Mouse (Mus musculus) left cerebral cortex, adult 11 months (tissue): ENCODE results near the gene Hapln2.
A peak's percentile ranks its signal among the peaks of the same experiment; 100 is the strongest.

Experiments
- DNase-seq: peaks from one replicate; pipeline ENCODE4 v3.0.0; 2022; ENCODE audit warnings: low spot score

Hapln2 gene

DNA sequence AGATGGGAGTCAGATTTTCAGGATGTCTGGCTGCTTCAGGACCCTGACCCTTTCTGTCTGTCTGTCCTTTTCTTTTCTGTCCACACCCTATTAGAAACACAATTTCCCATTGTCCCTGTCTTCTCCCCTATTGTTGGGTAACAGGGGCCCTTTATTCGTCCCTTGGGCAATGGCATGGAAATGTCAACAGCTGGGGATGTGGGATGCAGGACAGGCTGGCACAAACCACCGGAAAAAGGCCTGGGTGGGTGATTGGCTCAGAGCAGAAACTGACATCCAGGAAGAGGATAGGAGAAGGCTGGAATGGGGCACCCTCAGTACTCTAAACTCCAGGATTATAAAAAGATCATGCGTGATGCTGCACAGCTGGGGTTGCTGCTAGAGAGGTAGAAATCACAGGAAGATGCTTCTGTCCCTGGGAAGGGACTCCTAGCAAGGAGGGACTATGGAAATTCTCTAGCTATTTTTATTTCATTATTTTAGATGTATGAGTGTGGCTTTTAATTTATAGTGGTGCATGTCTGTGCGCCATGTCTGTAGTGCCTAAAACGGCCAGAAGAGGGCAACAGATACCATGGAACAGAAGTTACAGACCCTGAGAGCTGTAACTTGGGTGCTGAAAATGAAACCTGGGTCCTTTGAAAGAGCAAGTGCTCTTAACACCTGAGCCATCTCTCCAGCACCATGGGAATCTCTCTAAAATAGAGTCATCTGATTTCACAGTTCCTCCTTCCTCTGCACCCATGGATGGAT lies at the start of gene Hapln2:
Gene Hapln2 (minus strand): TSS at position 150 of the 753 bp plus-strand sequence.
- DNase-seq: peak; percentile 44

DNA sequence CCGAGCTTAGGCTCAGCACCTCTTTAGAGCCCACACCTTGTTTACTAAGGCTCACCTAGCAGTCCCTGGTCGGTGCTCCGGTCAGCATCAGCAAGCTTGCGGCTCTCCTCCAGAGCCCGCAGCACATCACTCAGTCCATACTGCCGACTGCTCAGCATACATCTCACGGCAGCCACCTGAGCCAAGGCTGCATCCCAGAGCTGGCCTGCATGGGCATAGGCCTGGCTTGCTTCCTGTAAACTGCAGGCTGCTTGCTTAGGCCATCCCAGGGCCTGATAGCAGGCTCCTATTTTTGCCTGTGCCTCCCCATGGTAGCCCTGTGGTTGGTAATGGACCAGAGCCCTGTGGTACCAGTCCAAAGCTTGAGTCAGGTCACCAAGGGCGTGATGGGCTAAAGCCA lies 47.4 kb upstream of the Hapln2 start:
- DNase-seq: no peak

DNA sequence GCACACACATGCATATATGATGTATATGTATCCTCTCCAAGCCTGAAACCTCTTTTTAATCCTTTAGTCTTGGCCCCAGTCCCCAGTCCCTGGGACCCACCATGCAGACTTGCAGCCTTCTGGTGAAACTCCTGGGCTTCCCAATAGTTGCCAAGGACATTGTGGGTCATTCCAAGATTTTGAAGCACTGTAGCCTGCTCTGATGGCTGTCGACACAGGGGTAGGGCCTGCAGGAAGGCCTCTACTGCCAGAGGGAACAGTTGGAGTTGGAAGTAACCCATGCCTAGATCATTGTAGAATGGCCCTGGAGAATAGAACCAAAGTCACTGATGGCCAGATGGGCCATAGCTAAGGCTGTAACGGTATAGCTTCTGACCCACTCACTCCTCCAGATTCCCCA lies 47.0 kb upstream of the Hapln2 start:
- DNase-seq: no peak

DNA sequence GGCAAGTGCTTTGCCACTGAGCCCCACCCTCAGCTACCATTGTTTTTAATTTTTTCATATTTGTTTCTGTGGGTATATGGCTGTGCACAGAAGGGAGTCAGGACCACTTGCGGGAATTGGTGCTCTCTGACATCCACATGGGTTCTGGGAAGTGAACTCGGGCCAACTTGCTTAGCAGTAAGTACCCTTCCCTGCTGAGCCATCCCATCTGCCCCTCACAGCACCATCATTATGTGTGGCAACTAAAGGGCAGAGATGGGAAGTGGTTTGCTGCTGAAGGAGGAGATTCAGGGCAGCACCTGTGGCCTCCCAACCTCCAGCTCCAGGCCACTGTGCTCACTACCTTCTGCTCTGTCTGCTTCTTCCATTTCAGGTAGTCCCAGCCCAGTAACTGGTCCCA lies 46.2 kb upstream of the Hapln2 start:
- no peak for DNase-seq

DNA sequence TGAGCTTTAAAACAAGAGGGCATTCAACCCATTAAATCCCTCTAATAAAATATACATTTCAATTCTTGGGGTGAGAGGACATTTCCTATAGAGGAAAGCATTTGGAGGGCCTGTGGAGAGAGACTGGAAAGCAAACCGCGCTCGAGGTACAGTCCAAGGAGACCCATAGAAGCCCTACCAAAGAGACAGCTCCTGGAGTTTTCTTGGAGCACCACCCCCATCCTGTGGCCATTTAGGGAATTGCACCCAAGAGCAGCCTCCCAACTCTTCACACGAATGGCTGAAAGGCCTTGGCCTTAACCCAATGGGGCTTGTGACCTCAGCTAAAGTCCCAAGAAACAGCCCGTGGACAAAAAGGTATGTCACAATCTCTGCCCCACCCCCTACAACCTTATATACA lies 44.4 kb upstream of the Hapln2 start:
- DNase-seq: peak; percentile 69

DNA sequence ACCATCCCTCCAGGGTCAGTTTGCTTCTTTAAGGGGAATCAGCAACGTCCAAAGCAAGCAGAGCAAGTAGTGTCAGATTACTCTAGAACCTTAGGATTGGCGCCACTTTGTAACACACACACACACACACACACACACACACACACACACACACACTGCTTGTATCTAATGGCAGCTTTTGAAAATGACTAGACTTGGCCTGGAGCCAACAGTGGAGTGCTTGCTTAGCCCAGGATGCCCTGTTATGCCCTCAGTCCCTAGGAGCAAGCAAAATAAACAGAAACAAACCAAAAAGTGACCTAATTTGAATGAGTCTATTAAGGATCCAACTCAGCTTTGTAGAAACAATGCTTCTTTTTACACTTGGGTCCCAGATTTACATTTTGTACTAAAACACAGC lies 41.0 kb upstream of the Hapln2 start:
- DNase-seq: no peak

DNA sequence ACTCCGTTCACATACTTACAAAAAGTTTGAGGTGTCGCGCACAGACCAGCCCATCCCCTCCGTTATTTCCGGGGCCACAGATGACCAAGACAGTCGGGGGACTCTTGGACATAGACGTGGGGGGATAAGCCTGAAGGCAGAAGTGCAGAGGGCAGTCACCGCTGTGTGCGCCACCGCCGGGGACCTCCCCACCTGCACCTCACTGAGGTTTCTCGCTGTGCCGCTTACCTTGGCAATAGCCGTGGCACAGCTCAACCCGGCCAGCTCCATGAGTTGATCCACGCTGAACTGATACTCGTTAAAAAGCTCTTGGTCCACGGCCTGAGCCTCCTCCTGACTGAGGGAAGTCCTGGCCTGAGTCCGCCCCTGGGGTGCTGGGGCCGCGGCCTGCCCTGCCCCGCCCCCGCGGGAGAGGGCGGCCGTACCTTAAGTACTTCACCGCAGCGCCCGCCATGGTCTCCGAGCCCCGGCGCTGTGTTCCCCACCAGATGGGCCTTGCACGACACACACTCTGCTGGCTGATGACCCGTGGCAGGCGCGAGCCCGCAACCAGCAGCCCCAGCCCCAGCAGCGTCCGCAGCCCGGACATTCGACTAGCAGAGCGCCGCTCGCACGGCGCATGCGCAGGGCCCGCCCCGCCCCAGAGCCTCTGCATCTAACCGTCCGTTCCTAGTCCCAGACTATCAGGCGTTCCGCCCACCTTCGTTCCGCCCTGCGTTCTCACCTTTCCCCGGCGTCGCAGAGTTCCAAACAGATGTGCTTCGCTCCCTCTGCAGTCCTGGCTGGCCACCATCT lies 30.7 kb upstream of the Hapln2 start, which contains the start of gene Naxe:
Gene Naxe (minus strand): TSS at position 594 of the 795 bp plus-strand sequence.
- DNase-seq: peak; percentile 73

DNA sequence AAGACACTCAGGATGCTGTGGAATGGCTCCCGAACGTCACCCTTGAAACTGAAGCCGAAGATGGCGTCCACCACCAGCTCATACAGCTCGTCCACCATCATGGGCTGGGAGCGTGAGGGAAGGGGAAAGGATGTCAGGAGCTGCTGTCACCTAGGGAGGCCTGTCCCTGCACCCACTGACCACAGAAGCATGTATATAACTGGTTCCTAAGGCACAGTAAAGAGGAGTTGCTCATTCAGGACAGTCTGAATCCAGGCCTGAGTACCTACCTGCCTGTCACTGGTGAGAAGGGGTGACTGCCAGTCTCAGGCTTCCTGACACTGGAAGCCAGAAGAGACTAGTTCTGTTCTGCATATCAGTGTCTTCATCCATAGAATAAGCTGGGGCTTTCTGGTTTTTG lies 29.6 kb upstream of the Hapln2 start:
- DNase-seq: no peak

DNA sequence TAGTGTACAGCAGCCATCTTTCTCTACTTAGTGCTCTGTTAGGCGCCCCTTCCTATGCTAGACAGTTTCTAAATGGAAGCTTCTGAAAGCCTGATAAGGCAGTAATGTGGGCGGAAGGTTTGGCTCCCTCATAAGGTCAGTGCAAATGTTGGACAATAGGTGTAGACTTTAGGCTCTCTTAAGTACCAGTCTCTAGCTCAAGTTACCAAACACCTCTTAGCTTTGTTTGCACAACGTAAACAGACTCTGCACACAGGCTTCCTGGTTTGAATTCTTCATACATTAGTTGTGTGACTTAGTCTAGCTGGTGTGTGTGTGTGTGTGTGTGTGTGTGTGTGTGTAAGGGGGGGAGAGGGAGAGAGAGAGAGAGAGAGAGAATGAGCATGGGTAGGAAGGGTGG lies 22.1 kb upstream of the Hapln2 start:
- no peak for DNase-seq

DNA sequence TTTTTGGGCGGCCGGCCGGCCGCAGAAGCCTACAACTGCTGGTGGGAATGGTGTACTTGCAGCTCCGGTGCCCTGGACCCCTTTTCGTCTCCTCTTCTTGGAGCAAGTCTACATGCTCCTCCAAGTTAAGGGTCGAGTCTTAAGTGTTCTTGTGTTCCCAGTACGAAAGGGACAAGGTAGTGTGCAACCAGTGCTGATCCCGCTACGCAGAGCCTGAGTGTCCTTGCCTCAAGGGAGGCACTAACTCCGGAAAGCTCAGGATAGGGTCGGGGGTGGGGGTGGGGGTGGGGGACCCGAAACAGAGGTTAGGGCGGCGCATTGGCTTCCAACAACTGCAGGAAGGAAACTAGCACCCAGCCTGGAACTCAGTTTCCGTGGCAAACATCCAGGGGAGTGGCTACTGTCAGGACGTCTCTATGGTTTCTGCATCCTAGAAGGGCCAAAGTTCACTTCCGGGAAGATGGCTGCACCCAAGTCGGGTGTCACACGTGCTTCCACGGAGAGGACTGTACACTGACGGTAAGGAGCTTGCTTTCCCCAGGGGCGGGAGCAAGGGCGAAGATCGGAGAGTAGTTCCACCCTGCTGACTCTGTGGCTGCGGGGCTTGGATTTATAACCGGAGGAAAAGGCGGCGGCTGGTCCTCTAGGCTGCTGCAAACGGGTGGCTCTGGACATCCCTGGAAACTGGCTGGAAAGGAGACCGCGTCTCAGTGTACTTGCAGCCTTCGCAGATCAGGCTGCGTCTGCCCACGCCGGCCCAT lies 15.5 kb upstream of the Hapln2 start, which contains the start of gene Gpatch4:
Gene Gpatch4 (plus strand): TSS at position 448 of the 761 bp plus-strand sequence.
- DNase-seq: peak; percentile 93

DNA sequence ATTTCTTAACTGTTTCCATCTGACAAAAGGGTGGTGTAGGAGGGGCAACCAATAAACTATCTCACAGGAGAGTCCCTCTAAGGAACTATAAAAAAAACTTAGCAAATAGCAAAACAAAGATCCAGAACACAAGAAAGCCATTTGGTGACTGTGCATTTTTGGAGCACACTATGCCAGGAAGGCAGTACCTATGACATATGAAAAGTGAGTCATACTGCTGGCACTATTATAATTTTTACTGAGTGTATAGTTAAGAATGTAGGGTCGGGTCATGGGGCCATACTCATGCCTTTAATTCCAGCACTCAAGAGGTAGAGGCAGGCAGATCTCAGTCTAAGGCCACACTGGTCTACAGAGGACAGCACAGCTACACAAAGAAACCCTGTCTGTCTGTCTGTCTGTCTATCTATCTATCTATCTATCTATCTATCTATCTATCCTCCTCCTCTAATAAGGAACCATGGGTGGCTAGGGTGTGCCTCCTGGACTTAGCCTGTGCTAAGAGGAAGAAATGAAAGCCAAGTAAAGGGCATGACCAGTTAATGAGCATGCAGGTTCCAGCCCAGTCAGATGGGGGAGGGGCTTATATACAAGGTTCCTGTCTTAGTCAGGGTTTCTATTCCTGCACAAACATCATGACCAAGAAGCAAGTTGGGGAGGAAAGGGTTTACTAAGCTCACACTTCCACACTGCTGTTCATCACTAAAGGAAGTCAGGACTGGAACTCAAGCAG lies 8.3 kb upstream of the Hapln2 start:
- no peak for DNase-seq

DNA sequence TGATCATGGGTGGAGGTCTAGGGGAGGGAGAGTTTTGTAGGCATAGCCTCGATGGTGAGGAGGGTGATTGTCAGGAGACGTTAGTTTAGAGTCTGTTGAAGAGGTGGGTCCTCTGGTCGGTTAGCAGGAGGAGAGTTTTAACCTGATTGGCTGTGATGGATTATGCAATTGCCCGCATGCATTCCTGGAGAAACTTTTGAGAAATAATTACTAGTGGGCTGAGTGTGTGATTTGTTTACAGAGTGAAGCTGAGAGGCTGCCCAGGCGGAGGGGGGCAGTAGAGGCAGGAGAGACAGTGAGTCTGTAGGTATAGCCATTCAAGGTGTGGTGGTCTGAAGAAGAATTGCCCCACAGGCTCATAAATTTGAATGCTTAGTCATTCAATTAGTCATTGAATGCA lies 6.1 kb upstream of the Hapln2 start:
- DNase-seq: no peak

DNA sequence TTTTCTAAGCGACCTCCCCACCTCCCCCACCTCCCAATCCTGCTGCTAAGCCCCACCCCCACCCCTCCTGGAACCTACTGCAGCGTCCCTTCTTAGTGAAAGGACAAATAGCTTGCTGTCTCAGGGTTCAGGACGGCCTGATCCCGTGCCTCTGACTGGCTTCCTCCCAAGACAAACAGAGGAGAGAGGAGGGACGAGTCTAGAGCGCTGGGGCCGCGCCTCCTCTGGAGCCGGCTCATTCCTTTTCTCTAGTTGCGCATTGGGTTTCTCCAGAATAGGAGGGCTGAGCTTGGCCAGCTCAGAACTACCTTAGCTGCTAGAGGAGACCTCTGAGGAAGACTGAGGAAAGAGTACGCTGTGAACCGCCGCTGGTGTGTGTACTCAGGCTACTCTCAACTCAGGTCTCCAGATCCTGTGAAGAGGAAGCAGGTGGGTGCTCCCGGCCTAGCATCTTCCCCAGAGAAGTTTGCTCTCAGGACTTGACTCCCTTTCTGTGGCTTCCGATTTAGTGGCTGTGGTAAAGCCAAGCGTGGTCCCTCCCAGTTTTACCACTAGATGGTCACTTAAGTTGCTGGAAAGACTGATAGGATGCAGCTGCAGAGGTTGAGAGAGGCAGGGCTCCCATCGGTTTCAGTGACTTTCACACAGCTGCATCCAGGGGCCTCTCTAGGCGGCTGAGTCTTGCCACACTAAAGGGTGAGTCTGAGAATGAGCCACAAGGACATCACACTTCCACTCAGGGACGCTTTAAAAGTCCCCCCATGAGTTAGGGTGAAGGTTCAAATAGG lies 3.4 kb upstream of the Hapln2 start:
- no peak for DNase-seq

DNA sequence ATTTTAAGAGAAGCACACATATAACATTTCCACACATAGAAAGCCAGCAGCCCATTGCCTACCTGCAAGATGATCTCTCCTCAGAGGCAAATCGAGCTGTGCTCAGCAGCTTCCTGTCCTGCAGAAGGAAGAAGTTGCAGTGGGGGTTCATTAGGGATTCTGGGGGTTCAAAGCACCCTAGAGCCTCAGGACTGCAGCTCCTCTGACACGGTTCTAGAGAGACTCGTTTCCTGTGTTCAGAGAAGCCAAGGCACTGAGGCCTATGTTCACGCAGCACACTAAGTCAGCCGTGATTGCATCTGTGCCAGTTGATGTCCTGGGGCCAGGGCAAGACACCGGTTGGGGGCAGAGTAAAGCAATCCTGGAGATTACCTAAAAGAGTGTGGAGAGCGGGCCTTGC lies 560 bp downstream of the Hapln2 start:
- DNase-seq: no peak

DNA sequence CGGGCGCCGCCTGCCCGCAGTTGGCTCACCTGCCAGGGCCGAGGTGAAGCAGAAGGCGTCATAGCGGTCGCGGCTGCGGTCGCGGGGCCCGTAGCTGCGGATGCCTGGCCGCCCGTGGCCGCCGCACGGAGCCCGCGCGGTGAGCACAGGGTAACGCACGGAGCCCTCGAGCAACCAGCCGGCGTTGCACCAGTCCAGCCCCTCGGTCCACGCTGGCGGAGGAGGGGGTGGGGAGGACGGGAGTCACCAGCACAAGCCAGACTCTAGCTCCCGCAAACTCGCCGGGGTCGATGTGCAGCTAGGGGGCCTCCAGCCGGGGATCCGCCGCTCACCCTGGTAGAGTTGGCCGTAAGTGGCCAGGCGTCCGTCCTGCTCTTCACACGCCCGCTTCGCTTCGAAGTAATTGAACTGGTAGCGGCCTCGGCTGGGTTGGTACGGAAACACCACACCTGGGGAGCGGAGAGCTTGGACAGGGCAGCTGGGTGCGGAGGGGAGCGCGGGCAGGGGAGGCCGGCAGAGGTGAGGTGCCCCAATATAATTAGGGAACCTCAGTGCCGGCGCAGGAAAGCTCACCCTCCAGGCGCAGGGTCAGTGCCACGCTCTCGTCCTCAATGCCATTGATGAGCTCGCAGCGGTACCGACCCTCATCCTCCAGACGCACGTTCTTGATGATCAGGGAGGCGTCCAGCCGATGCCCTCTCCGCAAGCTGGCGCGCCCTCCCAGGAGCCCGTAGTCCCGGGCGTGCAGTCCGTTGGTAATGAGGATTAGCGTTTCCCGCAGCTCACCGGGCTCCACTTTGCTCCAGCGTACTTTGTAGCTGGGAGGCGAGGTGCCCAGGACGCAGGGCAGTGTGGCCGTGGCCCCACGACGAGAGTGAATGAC lies 4.0 kb downstream of the Hapln2 start:
- DNase-seq: no peak

DNA sequence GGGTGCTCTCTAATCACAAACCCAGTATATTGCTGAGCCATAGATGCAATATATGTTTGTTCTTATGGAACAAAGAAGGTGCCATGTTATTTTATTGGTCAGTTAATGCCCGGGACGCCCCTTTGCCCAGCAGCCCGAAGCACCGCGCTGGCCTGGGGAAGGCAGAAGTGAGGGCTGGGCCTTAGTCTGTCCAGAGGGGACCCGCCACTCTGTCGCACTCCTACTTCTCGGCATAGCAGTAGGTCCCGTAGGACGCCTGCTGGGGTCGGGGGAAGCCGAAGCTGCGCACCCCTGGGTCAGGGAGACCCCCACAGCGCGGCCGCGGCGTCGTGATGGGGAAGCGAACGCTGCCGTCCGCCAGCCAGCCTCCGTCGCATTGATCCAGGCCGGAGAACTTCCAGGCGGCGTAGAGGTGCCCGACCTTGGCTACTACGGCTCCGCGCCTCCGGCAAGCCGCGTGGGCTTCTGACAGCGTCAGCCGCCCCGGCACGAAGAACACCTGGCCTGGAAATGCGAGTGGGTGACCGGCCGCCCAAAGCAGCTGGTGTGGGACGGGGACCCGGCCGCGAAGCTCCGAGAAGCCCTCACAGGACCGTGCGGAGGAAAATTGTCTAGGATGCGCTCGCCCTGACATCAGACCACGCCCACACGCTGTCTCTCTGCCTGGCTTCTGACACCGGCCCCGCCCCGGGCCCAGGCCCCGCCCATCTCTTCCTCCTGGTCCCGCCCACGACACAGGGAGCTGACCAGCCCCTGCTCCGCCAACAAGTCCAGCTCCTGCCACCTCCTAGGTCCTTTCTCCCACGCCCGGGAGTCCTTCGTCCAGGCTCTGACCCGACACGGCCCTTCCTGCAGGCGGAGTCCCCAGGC lies 4.8 kb downstream of the Hapln2 start:
- DNase-seq: peak; percentile 76

DNA sequence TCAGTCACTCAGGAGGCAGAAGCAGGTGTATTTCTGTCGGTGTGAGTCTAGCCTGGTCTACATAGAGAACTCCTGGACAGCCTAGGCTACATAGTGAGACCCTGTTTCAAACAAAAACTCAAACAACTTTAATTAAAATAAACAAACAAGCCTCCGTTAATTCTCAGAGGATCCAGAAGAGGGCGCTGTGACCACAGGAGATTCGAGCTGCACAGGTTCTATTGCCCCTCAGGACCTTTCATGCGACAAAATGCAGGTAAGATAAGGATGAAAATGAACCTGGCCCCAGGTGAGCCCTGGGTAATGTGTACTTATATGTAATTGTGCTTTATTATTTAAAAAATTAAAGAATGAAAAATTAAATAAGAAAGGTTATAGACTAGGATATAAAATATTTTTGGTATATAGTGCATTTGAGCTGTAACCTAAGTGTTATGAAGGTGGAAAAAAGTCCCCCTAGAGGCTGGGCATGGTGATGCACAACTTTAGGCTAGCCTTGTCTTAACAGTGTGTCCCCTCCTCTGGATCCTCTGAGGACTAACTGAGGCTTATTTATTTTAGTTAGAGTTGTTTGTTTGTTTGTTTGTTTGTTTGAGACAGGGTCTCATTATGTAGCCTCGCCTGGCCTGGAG lies 16.6 kb downstream of the Hapln2 start:
- DNase-seq: no peak
